Mouse (Mus musculus): ENCODE data around the gene Mansc4. TPM values are rescaled to one million over a fixed set of nuclear protein-coding genes. Genes with fewer than 3 reads are reported as not detected.

Mansc4 gene
- polyA plus RNA-seq, 1 experiment from 2014 or later: 1.1 TPM

- Histone ChIP-seq H3K9ac (replicated peaks) (no peak overlapping the region), H3K27ac (replicated peaks) (no peak overlapping the region), H3K4me1 (peaks cover 6% of the 10 kb centered on the region; the same call in 1 of the 2 replicates), H3K4me3 (replicated peaks) (no peak overlapping the region), H3K9me3 (replicated peaks) (no peaks in the 10 kb centered on the region), H3K27me3 (replicated peaks) (no peaks in the 10 kb centered on the region), H3K36me3 (peaks cover 62% of the 10 kb centered on the region), H3K4me2 (no peak overlapping the region)
- 97% methylated on average over 13 of the region's 13 CpGs for WGBS
- no peak for ATAC-seq (ENCODE audit: low FRiP score)
These were observed 37.5 kb downstream of the Mansc4 start for GRCm38 (mm10) chr6:147049239-147049805.

- Histone ChIP-seq H3K9me3 (replicated peaks) (no peaks in the 10 kb centered on the region), H3K4me2 (peak overlapping the region; percentile 72), H3K4me1 (peaks cover 22% of the 10 kb centered on the region), H3K36me3 (peaks cover 23% of the 10 kb centered on the region), H3K27me3 (replicated peaks) (peaks cover 6% of the 10 kb centered on the region), H3K27ac (replicated peaks) (no peak overlapping the region), H3K4me3 (replicated peaks) (peak overlapping the region; percentile 61), H3K9ac (replicated peaks) (peak overlapping the region; percentile 86)
- ATAC-seq (ENCODE audit: low FRiP score): no peak
- 55% methylated on average over 7 of the region's 7 CpGs for WGBS
These were observed 43.2 kb downstream of the Mansc4 start for GRCm38 (mm10) chr6:147043633-147044032.

GRCm38 (mm10) chr6:147042291-147043290 lies 44.2 kb downstream of the Mansc4 start, which contains the start of gene Mrps35:
Gene Mrps35, plus strand, starts transcription at chr6:147042764.
- H3K36me3 ChIP-seq: peaks cover 12% of the 10 kb centered on the region
- no peaks in the 10 kb centered on the region for H3K9me3 ChIP-seq (replicated peaks)
- H3K9ac ChIP-seq (replicated peaks): peak within 1 kb of the TSS; percentile 86
- peak within 1 kb of the TSS; percentile 61 for H3K4me3 ChIP-seq (replicated peaks)
- peak within 1 kb of the TSS; percentile 92 for H3K27ac ChIP-seq (replicated peaks)
- peaks cover 22% of the 10 kb centered on the region for H3K4me1 ChIP-seq
- H3K27me3 ChIP-seq (replicated peaks): peaks cover 6% of the 10 kb centered on the region
- 2% methylated on average over 66 of the region's 66 CpGs for WGBS
- peak within 1 kb of the TSS; percentile 72 for H3K4me2 ChIP-seq
- ATAC-seq (ENCODE audit: low FRiP score): peak; percentile 100

GRCm38 (mm10) chr6:147032303-147032925 lies 54.4 kb downstream of the Mansc4 start, which contains the start of gene Rep15:
Gene Rep15, plus strand, starts transcription at chr6:147032584.
- no peak within 1 kb of the TSS for H3K4me3 ChIP-seq (replicated peaks)
- no peak within 1 kb of the TSS for H3K27ac ChIP-seq (replicated peaks)
- 30% methylated on average over 13 of the region's 13 CpGs for WGBS
- no peak within 1 kb of the TSS for H3K4me2 ChIP-seq
- H3K9ac ChIP-seq (replicated peaks): no peak within 1 kb of the TSS
- H3K27me3 ChIP-seq (replicated peaks): no peaks in the 10 kb centered on the region
- no peaks in the 10 kb centered on the region for H3K4me1 ChIP-seq
- H3K36me3 ChIP-seq: no peaks in the 10 kb centered on the region
- H3K9me3 ChIP-seq (replicated peaks): no peaks in the 10 kb centered on the region
- no peak for ATAC-seq (ENCODE audit: low FRiP score)

GRCm38 (mm10) chr6:147030096-147030885 lies 56.5 kb downstream of the Mansc4 start:
- no peaks in the 10 kb centered on the region; the same call in 1 of the 2 replicates for H3K36me3 ChIP-seq
- no peak overlapping the region for H3K9ac ChIP-seq (replicated peaks)
- ATAC-seq (ENCODE audit: low FRiP score): no peak
- no peak overlapping the region for H3K4me3 ChIP-seq (replicated peaks)
- no peak overlapping the region for H3K4me2 ChIP-seq
- no peak overlapping the region for H3K27ac ChIP-seq (replicated peaks)
- H3K4me1 ChIP-seq: no peaks in the 10 kb centered on the region
- H3K27me3 ChIP-seq (replicated peaks): no peaks in the 10 kb centered on the region
- 81% methylated on average over 15 of the region's 15 CpGs for WGBS
- no peaks in the 10 kb centered on the region for H3K9me3 ChIP-seq (replicated peaks)

GRCm38 (mm10) chr6:147029591-147029990 lies 57.2 kb downstream of the Mansc4 start:
- H3K27ac ChIP-seq (replicated peaks): no peak overlapping the region
- ATAC-seq (ENCODE audit: low FRiP score): no peak
- no peaks in the 10 kb centered on the region for H3K9me3 ChIP-seq (replicated peaks)
- H3K4me3 ChIP-seq (replicated peaks): no peak overlapping the region
- H3K4me1 ChIP-seq: no peaks in the 10 kb centered on the region
- no peaks in the 10 kb centered on the region; the same call in 1 of the 2 replicates for H3K36me3 ChIP-seq
- H3K27me3 ChIP-seq (replicated peaks): no peaks in the 10 kb centered on the region
- 92% methylated on average over 9 of the region's 9 CpGs for WGBS
- no peak overlapping the region for H3K9ac ChIP-seq (replicated peaks)
- H3K4me2 ChIP-seq: no peak overlapping the region

- WGBS: 78% methylated on average over 2 of the region's 2 CpGs
- no peak overlapping the region for H3K27ac ChIP-seq (replicated peaks)
- H3K4me2 ChIP-seq: no peak overlapping the region
- H3K36me3 ChIP-seq: no peaks in the 10 kb centered on the region; the same call in 1 of the 2 replicates
- H3K9ac ChIP-seq (replicated peaks): no peak overlapping the region
- H3K9me3 ChIP-seq (replicated peaks): no peaks in the 10 kb centered on the region
- no peak overlapping the region for H3K4me3 ChIP-seq (replicated peaks)
- no peaks in the 10 kb centered on the region for H3K27me3 ChIP-seq (replicated peaks)
- ATAC-seq (ENCODE audit: low FRiP score): no peak
- H3K4me1 ChIP-seq: no peaks in the 10 kb centered on the region
These were observed 58.4 kb downstream of the Mansc4 start for GRCm38 (mm10) chr6:147028396-147028795.

Other genes starting within 250 kb of the Mansc4 start
- not detected in 2 replicates for gene Smco2, start 236.9 kb downstream of the Mansc4 start, polyA plus RNA-seq (2015; fragmentation: Nextera tagmentation; extraction: Ambion mirVana)
- 12.8 and 15.8 TPM in 2 replicates for gene Ppfibp1, start 198.5 kb downstream of the Mansc4 start, polyA plus RNA-seq (2015; fragmentation: Nextera tagmentation; extraction: Ambion mirVana)
- gene 1700034J05Rik, start 132.6 kb downstream of the Mansc4 start, polyA plus RNA-seq (2015; fragmentation: Nextera tagmentation; extraction: Ambion mirVana): not detected in 2 replicates
- gene Rep15, start 54.4 kb downstream of the Mansc4 start, polyA plus RNA-seq (2015; fragmentation: Nextera tagmentation; extraction: Ambion mirVana): 0.88 and 0.95 TPM in 2 replicates
- gene Mrps35, start 44.3 kb downstream of the Mansc4 start, polyA plus RNA-seq (2015; fragmentation: Nextera tagmentation; extraction: Ambion mirVana): 83.9 and 92.8 TPM in 2 replicates
- 7.4 and 7.5 TPM in 2 replicates for gene Klhl42, start 4.3 kb upstream of the Mansc4 start, polyA plus RNA-seq (2015; fragmentation: Nextera tagmentation; extraction: Ambion mirVana)
- gene Pthlh, start 177.2 kb upstream of the Mansc4 start, polyA plus RNA-seq (2015; fragmentation: Nextera tagmentation; extraction: Ambion mirVana): 4.0 and 4.7 TPM in 2 replicates

Measured in neural tube, embryonic 15.5 days (tissue).